Mouse (Mus musculus) MEL (cell line): ENCODE results near the gene Syt2. TPM values are rescaled to one million over a fixed set of nuclear protein-coding genes. Genes with fewer than 3 reads are reported as not detected.

Experiments used
- DNase-seq: peaks from one replicate; pipeline ENCODE4 v3.0.0; 2011; ENCODE audit warnings: low read depth, low spot score
- H3K27ac ChIP-seq: 2 replicates; pipeline ENCODE4 v1.5.1; 2012; ENCODE audit warnings: low read depth, mild to moderate bottlenecking, control low read depth, low read length, moderate library complexity; ENCODE audit not compliant: control insufficient read depth
- H3K27me3 ChIP-seq, 2 experiments: fragments of 150-350 bp in 1 of 2; sonication (generic) in 1 of 2; 2 replicates each; pipeline ENCODE4 v1.6.1; 2012; ENCODE audit warnings: low read length in 2 of 2, mild to moderate bottlenecking in 2 of 2, improper control_type of control experiment in 1 of 2, moderate library complexity in 1 of 2; ENCODE audit not compliant: insufficient read depth in 2 of 2, control insufficient read depth in 1 of 2
- H3K36me3 ChIP-seq, 2 experiments: 2 replicates each; pipeline ENCODE4 v1.6.1; 2012 to 2014; ENCODE audit warnings: low read length in 2 of 2, improper control_type of control experiment in 1 of 2, inconsistent platforms in 1 of 2, mild to moderate bottlenecking in 1 of 2; ENCODE audit not compliant: insufficient read depth in 2 of 2, control insufficient read depth in 1 of 2
- H3K4me1 ChIP-seq, 2 experiments: fragments of 150-350 bp in 1 of 2; sonication (generic) in 1 of 2; 2 replicates each; pipeline ENCODE4 v1.6.1; 2012; ENCODE audit warnings: low read length in 2 of 2, improper control_type of control experiment in 1 of 2, mild to moderate bottlenecking in 1 of 2; ENCODE audit not compliant: insufficient read depth in 2 of 2, control insufficient read depth in 1 of 2
- H3K4me3 ChIP-seq, 2 experiments: fragments of 150-350 bp in 1 of 2; sonication (generic) in 1 of 2; 2 replicates each; pipeline ENCODE4 v1.5.1; 2012; ENCODE audit warnings: low read depth in 2 of 2, low read length in 2 of 2, mild to moderate bottlenecking in 2 of 2, moderate library complexity in 2 of 2, control low read depth in 1 of 2, improper control_type of control experiment in 1 of 2; ENCODE audit not compliant: control insufficient read depth in 1 of 2, insufficient read depth in 1 of 2
- H3K79me2 ChIP-seq: 2 replicates; pipeline ENCODE4 v1.6.1; 2012; ENCODE audit warnings: mild to moderate bottlenecking, low read length, moderate library complexity; ENCODE audit not compliant: control insufficient read depth, poor library complexity, insufficient read depth
- H3K9ac ChIP-seq: 2 replicates; pipeline ENCODE4 v1.6.1; 2012; ENCODE audit warnings: low read depth, mild to moderate bottlenecking, control low read depth, low read length, moderate library complexity; ENCODE audit not compliant: control insufficient read depth, poor library complexity, severe bottlenecking
- H3K9me3 ChIP-seq: fragments of 150-350 bp; sonication (generic); replicated peaks from 2 replicates; pipeline ENCODE4 v1.6.1; 2012; ENCODE audit warnings: mild to moderate bottlenecking, low read length, improper control_type of control experiment, moderate library complexity; ENCODE audit not compliant: insufficient read depth
- CHD1 ChIP-seq: IDR thresholded peaks from 2 replicates; pipeline ENCODE4 v1.6.1; 2012; ENCODE audit warnings: low read depth, mild to moderate bottlenecking, inconsistent platforms, low read length, improper control_type of control experiment
- CHD2 ChIP-seq: IDR thresholded peaks from 2 replicates; pipeline ENCODE4 v1.6.1; 2011; ENCODE audit warnings: low read length, improper control_type of control experiment
- E2F4 ChIP-seq: IDR thresholded peaks from 2 replicates; pipeline ENCODE4 v1.6.1; 2011; ENCODE audit warnings: low read depth, low read length, improper control_type of control experiment, borderline replicate concordance
- ETS1 ChIP-seq: IDR thresholded peaks from 2 replicates; pipeline ENCODE4 v1.6.1; 2012; ENCODE audit warnings: low read depth, mild to moderate bottlenecking, inconsistent platforms, low read length, improper control_type of control experiment, moderate library complexity
- GATA1 ChIP-seq: IDR thresholded peaks from 2 replicates; pipeline ENCODE4 v1.6.1; 2011; ENCODE audit warnings: low read depth, low read length, improper control_type of control experiment
- JUND ChIP-seq: IDR thresholded peaks from 2 replicates; pipeline ENCODE4 v1.6.1; 2011; ENCODE audit warnings: low read depth, mild to moderate bottlenecking, improper control_type of control experiment, low read length
- KAT2A ChIP-seq: conservative IDR thresholded peaks from 2 replicates; pipeline ENCODE4 v1.6.1; 2012; ENCODE audit warnings: low read depth, low read length, improper control_type of control experiment, inconsistent platforms
- MYC ChIP-seq: IDR thresholded peaks from 2 replicates; pipeline ENCODE4 v1.6.1; 2011; ENCODE audit warnings: low read depth, mild to moderate bottlenecking, low read length, improper control_type of control experiment, moderate library complexity
- NELFE ChIP-seq: IDR thresholded peaks from 2 replicates; pipeline ENCODE4 v1.6.1; 2011; ENCODE audit warnings: low read depth, low read length, improper control_type of control experiment
- RCOR1 ChIP-seq: IDR thresholded peaks from 2 replicates; pipeline ENCODE4 v1.6.1; 2012; ENCODE audit warnings: low read depth, mild to moderate bottlenecking, inconsistent platforms, low read length, improper control_type of control experiment
- SIN3A ChIP-seq: IDR thresholded peaks from 2 replicates; pipeline ENCODE4 v1.6.1; 2012; ENCODE audit warnings: low read length, improper control_type of control experiment, inconsistent platforms
- SMC3 ChIP-seq: IDR thresholded peaks from 2 replicates; pipeline ENCODE4 v1.6.1; 2011; ENCODE audit warnings: low read depth, low read length, improper control_type of control experiment
- TAL1 ChIP-seq: IDR thresholded peaks from 2 replicates; pipeline ENCODE4 v1.6.1; 2012; ENCODE audit warnings: mild to moderate bottlenecking, inconsistent platforms, low read length, moderate library complexity, mixed read lengths
- TBP ChIP-seq: IDR thresholded peaks from 2 replicates; pipeline ENCODE4 v1.8.0; 2011; ENCODE audit warnings: low read depth, low read length, improper control_type of control experiment
- TCF12 ChIP-seq: IDR thresholded peaks from 2 replicates; pipeline ENCODE4 v1.6.1; 2014; ENCODE audit warnings: low read depth, mild to moderate bottlenecking, inconsistent platforms, low read length, improper control_type of control experiment, moderate library complexity
- UBTF ChIP-seq: IDR thresholded peaks from 2 replicates; pipeline ENCODE4 v1.6.1; 2012; ENCODE audit warnings: low read depth, mild to moderate bottlenecking, inconsistent platforms, low read length, improper control_type of control experiment, moderate library complexity, borderline replicate concordance; ENCODE audit not compliant: insufficient read depth
- ZMIZ1 ChIP-seq: IDR thresholded peaks from 2 replicates; pipeline ENCODE4 v1.6.1; 2012; ENCODE audit warnings: low read depth, mild to moderate bottlenecking, inconsistent platforms, low read length, improper control_type of control experiment, moderate library complexity
- ZNF384 ChIP-seq: IDR thresholded peaks from 2 replicates; pipeline ENCODE4 v1.6.1; 2012; ENCODE audit warnings: low read depth, mild to moderate bottlenecking, inconsistent platforms, low read length, improper control_type of control experiment
- polyA plus RNA-seq, 2 experiments: library from polyadenylated mRNA; stranded (reverse) in 1 of 2; unstranded in 1 of 2; fragments of >175 nt in 1 of 2; fragments of >200 nt in 1 of 2; gene quantifications; 2 replicates each; pipeline versions ENCODE4 v1.2.1 to v1.2.4; 2012; ENCODE audit warnings: low replicate concordance in 2 of 2, low read depth in 1 of 2; ENCODE audit not compliant: insufficient read length in 2 of 2, insufficient read depth in 1 of 2, missing spikeins in 1 of 2
- total RNA-seq: library from RNA; depleted of rRNA; stranded (reverse); fragments of 300-350 nt; gene quantifications from 2 replicates; pipeline ENCODE4 v1.2.3, GENCODE M21; 2012

Gene Syt2
- total and polyA plus RNA-seq, 3 experiments, result 0.31 TPM; not detected in 2

- no peak overlapping the region for H3K9ac ChIP-seq
- peaks cover 0 to 3% of the 10 kb centered on the region in 2 experiments; a peak in 1 of 4 replicates for H3K27me3 ChIP-seq
- no peaks in the 10 kb centered on the region for H3K79me2 ChIP-seq
- H3K27ac ChIP-seq, result no peak overlapping the region
- H3K4me1 ChIP-seq, result no peaks in the 10 kb centered on the region
- no peak for TF ChIP-seq RCOR1
- no peak for TF ChIP-seq ETS1
- no peak for TF ChIP-seq UBTF
- no peak for TF ChIP-seq CHD2
- no peak for TF ChIP-seq TBP
- TF ChIP-seq TCF12, result no peak
- no peak for TF ChIP-seq E2F4
- no peak for TF ChIP-seq JUND
- TF ChIP-seq MYC, result no peak
- TF ChIP-seq CHD1, result no peak
- TF ChIP-seq SIN3A, result no peak
- no peak for TF ChIP-seq ZMIZ1
- TF ChIP-seq KAT2A, result no peak
- no peak for TF ChIP-seq TAL1
- no peak for TF ChIP-seq GATA1
- TF ChIP-seq SMC3, result no peak
- H3K4me3 ChIP-seq, result no peak overlapping the region
- no peaks in the 10 kb centered on the region for H3K36me3 ChIP-seq
- DNase-seq, result no peak
- no peaks in the 10 kb centered on the region for H3K9me3 ChIP-seq
Observed at GRCm38 (mm10) chr1:134643702-134644101, 2.8 kb upstream of the Syt2 start.

- Histone ChIP-seq H3K27me3 (peaks cover 0 to 3% of the 10 kb centered on the region in 2 experiments; a peak in 1 of 4 replicates), H3K27ac (no peak overlapping the region), H3K9me3 (no peaks in the 10 kb centered on the region), H3K36me3 (no peaks in the 10 kb centered on the region), H3K4me1 (no peaks in the 10 kb centered on the region), H3K4me3 (no peak overlapping the region), H3K79me2 (no peaks in the 10 kb centered on the region), H3K9ac (no peak overlapping the region)
- no peak for DNase-seq
- no peak for TF ChIP-seq TAL1
- no peak for TF ChIP-seq NELFE
- TF ChIP-seq ZNF384, result no peak
Observed at GRCm38 (mm10) chr1:134645408-134646200, 873 bp upstream of the Syt2 start.
